Mouse (Mus musculus) thymus, postnatal 10 days (tissue): Measurements from ENCODE around the gene Actn1.
A peak's percentile ranks its signal among the peaks of the same experiment; 100 is the strongest.

Experiments used
- DNase-seq, 2 experiments: peaks; one replicate each; pipeline ENCODE4 v3.0.0; 2021; ENCODE audit warnings: low spot score in 2 of 2

The Actn1 gene

DNA sequence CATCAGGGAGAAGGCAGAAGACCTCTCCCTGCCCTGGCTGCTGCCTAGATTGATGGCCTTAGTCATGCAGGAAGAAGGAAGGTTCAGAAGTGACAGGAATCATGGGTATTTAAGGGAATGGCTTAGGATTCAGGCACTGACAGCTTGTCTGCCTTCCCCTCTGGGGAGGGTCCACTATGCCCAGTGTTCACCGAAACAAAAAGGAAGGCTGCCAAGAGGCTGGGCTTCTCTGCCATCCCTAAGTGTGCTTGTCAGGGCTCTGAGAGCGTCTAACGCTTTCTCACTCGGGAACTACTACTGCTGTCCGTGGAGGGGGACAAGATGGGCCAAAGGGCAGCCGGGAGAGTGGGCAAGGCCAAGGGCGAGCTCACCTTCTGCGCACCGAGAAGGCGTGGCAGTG is 69.3 kb downstream of the Actn1 start:
- DNase-seq = no peak

DNA sequence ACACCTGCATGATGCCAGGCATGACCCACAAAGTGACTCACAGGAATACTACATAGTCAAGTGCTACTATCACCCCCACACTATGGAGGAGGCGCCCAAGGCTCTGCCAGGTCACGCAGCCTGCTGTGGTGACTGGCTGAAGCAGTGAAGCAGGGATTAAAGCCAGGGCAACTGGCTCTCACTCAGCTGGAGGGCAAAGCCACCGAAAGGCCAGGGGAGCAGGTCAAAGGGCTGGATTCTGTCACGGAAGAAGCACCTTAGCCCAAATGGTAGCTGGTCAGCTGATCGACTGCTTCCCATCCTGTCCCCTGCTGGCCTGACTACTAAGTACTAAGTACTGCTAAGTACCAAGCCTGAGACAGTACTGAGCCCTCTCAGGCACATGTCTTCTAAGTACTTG is 76.1 kb downstream of the Actn1 start:
- DNase-seq = no peak

GRCm38 (mm10) chr12:80181831-80182230 is 78.3 kb downstream of the Actn1 start:
- DNase-seq = no peak

GRCm38 (mm10) chr12:80178035-80178434 is 82.1 kb downstream of the Actn1 start:
- no peak for DNase-seq

DNA sequence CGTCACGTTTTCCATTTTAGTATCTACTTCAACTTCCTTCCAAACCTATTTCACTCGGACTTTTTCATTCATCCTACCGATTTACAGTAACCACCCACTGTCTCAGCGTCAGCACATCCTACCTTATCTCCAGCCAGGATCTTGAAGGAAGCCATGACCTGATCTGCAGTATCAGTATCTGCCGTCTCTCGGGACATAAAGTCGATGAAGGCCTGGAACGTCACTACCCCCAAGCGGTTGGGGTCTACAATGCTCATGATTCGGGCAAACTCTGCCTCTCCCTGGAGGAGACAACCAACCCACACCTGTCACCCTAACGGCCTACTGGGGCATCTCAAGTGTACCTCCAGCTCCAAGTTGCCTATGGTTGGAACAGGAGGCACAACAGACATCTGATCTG is 91.4 kb downstream of the Actn1 start:
- DNase-seq = peak; percentile 12

DNA sequence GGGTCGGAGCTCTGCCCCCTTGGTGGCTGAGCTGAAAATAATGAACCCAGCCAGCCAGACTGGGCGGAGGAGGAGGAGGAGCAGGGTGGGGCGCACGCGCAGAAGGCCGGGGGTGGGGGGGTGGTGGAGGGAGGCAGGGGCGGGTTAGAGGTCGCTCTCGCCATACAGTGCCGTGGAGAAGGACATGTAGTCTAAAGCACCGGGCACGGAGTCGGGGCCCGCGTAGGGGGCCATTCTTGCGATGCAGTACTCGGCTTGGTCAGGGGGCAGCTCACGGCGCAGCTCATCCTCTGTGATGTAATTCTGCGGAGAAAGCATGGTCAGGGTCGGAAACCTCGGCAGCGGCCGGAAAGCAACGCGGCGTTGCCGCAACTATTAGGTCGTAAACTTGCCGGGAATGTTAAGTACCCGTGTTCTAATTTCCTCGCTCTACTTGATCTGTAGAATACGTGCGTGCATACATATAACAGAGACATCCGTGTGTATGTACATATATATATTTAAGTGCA is 91.9 kb downstream of the Actn1 start:
- peak; percentile 47 to 62 for DNase-seq

DNA sequence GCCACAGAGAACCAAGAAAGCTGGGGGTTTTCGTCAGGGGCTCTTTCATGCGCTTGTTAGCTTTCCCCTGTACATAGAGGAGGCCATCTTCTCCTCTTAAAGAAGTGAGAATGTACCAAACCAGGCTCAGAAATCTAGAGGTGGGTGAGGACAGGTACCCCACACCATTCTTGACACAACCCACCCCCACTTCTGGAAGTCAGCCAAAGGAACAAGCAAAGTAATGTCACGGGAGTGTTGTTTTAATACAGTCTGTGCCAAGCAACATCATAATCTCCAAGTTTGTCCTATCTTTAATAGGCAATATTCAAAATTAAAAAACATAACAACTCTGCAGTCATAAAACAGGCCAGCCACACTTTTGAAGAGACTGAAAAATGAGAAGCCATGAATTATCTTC is 92.8 kb downstream of the Actn1 start:
- no peak for DNase-seq

DNA sequence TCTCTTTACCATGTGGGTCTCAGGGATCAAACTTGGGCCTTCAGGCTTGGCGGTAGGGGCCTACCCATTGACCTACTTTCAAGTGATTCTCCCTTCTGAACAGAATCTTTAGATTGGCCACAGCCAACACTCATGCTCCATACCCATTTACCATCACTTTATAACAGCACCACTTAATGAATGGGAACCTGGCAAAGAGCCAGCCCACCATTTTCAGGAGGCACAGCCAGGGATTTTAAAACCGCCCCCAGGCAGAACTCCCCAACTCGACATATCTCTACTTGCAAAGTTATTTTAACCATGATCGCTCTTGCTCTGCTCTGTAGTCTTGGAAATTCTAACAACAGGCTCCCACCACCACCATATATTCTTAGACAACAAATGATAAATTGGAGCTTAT is 93.5 kb downstream of the Actn1 start:
- DNase-seq = no peak

DNA sequence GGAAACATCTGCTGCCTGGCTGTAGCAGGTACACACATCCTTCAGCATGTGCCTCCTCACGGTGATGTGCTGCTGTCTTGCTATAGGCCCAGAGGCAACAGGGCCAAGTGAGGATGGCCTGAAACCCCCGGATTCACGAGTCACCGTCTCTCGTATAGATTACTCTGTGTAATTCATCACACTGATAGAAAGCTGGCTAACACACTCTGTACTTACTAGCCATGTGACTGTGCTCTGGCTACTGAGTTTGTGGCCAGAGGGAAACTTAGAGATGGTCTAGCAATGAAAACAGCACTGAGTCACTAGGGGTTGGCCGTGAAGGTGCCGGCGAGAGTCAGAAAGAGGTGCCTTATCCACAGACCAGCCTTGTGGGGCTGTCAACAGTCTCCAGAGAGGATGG is 95.6 kb downstream of the Actn1 start:
- no peak for DNase-seq

GRCm38 (mm10) chr12:80162448-80162847 is 97.7 kb downstream of the Actn1 start:
- no peak for DNase-seq

- DNase-seq = peak in 1 of 2 experiments; percentile 13
Measured at GRCm38 (mm10) chr12:80157675-80158074, 102.5 kb downstream of the Actn1 start.

DNA sequence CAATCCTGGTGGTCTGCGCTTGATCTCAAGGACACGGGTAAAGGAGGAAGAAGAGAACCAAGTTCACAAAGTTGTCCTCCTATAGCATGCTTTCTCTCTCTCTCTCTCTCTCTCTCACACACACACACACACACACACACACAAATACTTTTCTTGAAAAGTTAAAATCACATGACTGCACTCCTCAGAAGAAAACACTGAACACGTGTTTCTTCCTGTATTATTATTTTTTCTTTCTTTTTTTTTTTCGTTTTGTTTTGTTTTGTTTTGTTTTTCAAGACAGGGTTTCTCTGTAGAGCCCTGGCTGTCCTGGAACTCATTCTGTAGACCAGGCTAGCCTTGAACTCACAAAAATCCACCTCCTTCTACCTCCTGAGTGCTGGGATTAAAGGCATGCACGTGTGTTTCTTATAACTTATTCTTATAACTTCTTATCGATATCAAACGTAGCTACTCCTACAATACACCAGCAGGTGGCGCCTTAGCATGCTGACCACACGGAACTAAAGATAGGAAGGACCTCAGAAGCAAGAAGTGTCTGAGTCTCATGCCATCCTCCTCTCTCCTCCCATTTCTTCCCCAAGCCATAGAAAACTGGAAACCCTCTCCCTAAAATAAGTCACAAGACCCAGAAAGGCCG is 106.4 kb downstream of the Actn1 start:
- peak in 1 of 2 experiments; percentile 49 for DNase-seq

GRCm38 (mm10) chr12:80153078-80153477 is 107.1 kb downstream of the Actn1 start:
- DNase-seq = no peak

DNA sequence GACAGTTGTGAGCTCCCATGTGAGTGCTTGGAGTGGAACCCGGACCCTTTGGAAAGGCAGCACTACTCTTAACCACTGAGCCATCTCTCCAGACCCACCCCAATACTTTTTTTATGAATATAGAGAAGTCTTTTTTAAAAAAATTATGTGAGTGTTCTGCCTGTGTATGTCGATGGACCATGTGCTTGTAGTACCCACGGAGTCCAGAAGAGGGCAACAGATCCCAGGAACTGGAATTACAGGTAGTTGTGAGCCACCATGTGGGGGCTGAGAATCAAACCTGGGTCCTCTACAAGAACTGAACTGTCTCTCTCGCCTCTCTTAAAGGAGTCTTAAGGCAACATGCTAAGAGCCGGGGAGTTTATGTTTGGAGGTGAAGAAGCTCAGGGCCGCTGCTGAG is 108.3 kb downstream of the Actn1 start:
- DNase-seq = no peak

DNA sequence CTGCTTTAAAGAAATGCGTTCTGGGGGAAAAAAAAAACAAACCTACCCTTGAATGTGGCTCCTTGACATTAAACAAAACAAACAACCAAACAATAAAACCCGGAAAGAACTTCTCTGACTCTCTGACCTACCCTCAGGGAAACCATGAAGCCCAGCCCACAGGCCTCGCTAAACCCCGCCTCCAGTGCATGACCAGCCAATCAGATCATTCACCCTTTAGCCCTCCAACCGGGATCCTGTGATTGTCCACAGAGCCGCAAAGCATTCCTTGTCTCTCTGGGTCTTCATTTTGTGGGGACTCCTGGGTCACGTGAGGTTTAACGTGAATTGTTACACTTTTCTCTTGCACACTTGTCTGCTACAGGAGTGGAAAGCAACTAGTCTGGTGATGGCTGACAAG is 109.5 kb downstream of the Actn1 start:
- DNase-seq = peak in 1 of 2 experiments; percentile 34

- DNase-seq = no peak
Measured at GRCm38 (mm10) chr12:80147563-80148214, 112.5 kb downstream of the Actn1 start.

DNA sequence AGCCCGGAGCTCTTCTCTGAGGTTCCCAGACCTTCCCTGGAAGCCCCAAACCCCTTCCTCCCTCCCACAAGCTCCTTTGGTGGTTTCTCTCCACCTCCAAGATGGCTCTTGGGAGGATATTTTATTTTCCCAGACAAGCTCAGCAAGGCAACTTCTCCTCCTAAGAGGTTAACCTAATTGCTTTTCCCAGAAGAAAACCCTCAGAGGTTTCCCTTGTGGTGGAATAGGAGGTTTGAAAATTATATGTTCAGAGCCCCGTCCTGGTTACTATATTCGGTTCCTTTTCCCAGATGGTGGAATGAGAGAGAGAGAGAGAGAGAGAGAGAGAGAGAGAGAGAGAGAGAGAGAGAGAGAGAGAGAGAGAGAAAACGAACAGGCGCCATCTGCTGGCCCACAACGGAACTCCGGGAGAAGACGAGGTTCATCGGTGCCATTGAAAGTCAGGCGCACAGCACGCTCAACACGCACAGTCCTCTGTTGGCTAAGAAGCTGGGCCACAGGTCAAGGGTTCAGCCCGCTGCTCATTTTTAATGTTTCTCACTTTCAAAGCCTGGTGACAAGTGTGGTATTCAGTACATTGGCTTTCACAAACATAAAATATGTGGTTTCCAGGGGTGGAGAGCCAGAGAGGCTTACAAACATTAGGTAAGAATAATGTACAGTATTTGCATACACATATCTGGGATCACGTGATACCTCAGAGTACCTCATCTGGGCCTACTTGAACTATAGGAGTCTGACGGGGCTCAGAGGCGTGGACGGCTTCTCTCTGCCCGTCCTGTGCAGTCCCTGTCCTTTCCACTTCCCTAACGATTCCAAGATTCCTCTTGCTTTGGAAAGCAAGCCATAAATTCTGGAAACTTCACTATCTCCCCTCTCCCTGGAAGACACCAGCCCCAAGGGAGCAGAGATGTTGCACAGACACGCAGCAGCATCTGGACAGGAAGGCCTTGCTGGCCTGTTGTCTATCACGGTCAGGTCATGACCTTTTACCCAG is 113.6 kb downstream of the Actn1 start:
- DNase-seq = peak in 1 of 2 experiments; percentile 65

DNA sequence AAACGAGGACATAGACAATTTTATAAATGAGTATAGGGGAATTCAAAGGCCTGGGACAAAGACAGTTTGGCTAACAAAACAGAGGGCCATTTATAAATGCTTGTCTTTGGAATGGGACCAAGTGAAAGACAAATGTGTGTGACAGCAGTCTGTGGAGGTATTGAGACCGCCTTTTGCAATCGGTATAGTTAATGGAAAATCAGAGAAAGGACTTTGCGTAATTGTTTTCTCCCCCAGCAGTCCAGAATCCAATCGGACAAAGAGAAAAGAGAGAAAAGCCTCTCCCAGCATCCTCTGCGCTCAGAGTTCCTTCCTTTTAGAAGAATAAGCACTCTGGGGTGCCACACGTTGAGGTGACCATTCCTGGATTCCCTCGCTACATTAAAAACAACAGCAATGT is 114.8 kb downstream of the Actn1 start:
- DNase-seq = no peak

GRCm38 (mm10) chr12:80144846-80145245 is 115.3 kb downstream of the Actn1 start:
- DNase-seq = no peak

DNA sequence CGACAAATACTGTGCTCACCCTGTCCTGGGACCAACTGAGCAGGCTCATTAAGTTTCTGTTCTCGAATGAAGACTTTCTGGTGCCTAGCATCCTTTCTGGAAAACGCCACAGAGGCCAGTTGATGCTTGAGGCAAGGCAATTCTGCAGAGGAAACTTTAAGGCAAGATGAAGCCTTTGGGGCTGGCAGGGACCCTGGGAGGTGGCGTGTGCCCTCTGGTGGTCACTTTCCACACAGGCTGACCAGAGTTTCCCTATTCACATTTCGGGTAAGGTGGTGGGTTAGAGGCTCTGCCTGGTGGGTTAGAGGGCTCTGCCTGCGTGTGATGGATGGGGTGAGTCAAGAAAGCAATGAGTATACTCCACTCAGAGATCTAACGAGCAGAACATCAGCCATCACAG is 118.7 kb downstream of the Actn1 start:
- DNase-seq = peak in 1 of 2 experiments; percentile 62

GRCm38 (mm10) chr12:80141011-80141410 is 119.2 kb downstream of the Actn1 start:
- DNase-seq = no peak

DNA sequence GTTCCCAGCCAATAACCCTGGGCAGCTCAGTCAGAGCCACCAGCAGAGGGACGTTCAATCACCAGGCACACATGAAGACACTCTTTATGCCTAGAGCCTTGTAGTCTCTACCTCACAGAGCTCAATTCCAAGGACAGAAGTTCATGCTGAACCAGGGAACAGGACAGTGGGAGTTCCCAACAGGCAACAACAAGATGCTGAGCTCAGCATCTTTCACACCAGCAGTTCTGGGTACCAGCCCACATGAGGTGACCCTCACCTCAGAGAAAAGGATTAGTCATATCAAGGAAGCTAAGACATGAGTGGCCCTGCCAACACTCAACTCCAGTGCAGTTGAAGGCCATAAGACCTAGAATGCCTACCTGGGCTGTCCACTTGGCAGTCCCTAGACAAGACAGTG is 122.4 kb downstream of the Actn1 start:
- no peak for DNase-seq
